Mouse (Mus musculus): Measurements from ENCODE around the gene Olfr976. TPM values are rescaled to one million over a fixed set of nuclear protein-coding genes. Genes with fewer than 3 reads are reported as not detected.

The Olfr976 gene
- polyA plus RNA-seq, 1 experiment from 2014 or later = not detected

- Histone ChIP-seq H3K4me1 (ENCODE audit: insufficient read depth) (no peaks in the 10 kb centered on the region), H3K9me3 (ENCODE audit: low read length) (no peaks in the 10 kb centered on the region), H3K36me3 (replicated peaks; ENCODE audit: insufficient read depth, low read length) (no peaks in the 10 kb centered on the region), H3K27me3 (ENCODE audit: insufficient read depth, low read length) (no peaks in the 10 kb centered on the region), H3K4me2 (ENCODE audit: low read depth, low read length) (no peak overlapping the region), H3K4me3 (ENCODE audit: low read depth, low read length) (no peak overlapping the region), H3K27ac (ENCODE audit: low read depth) (no peak overlapping the region), H3K9ac (replicated peaks) (no peak overlapping the region)
- TF ChIP-seq EP300 (IDR thresholded peaks at IDR 0.05; ENCODE audit: low read depth) (no peak), CTCF (IDR thresholded peaks at IDR 0.05; ENCODE audit: low read depth) (no peak)
- DNase-seq = no peak
- 44% methylated on average over 3 of the region's 3 CpGs for WGBS (ENCODE audit: insufficient replicate concordance)
- ATAC-seq = peak; percentile 70
These were observed 51.0 kb downstream of the Olfr976 start for GRCm38 (mm10) chr9:39909939-39910338.

- H3K4me3 ChIP-seq (ENCODE audit: low read depth, low read length) = no peak within 1 kb of the TSS
- no peak within 1 kb of the TSS for H3K27ac ChIP-seq (ENCODE audit: low read depth)
- H3K36me3 ChIP-seq (replicated peaks; ENCODE audit: insufficient read depth, low read length) = no peaks in the 10 kb centered on the region
- H3K4me2 ChIP-seq (ENCODE audit: low read depth, low read length) = no peak within 1 kb of the TSS
- no peak within 1 kb of the TSS for H3K9ac ChIP-seq (replicated peaks)
- DNase-seq (no peak), ATAC-seq (no peak)
- WGBS (ENCODE audit: insufficient replicate concordance) = 60% methylated on average over 2 of the region's 2 CpGs
- no peaks in the 10 kb centered on the region for H3K4me1 ChIP-seq (ENCODE audit: insufficient read depth)
- no peak for TF ChIP-seq EP300 (IDR thresholded peaks at IDR 0.05; ENCODE audit: low read depth)
- TF ChIP-seq CTCF (IDR thresholded peaks at IDR 0.05; ENCODE audit: low read depth) = no peak
- no peaks in the 10 kb centered on the region for H3K27me3 ChIP-seq (ENCODE audit: insufficient read depth, low read length)
- H3K9me3 ChIP-seq (ENCODE audit: low read length) = no peaks in the 10 kb centered on the region
These were observed 53.9 kb downstream of the Olfr976 start, which contains the start of gene Olfr229 for GRCm38 (mm10) chr9:39907036-39907435. TSS of gene Olfr229 (plus strand) at chr9:39907336.

- ATAC-seq = peak; percentile 38; the same call in 1 of the 2 replicates
- TF ChIP-seq EP300 (IDR thresholded peaks at IDR 0.05; ENCODE audit: low read depth) (no peak), CTCF (IDR thresholded peaks at IDR 0.05; ENCODE audit: low read depth) (no peak)
- peak; percentile 20 for DNase-seq
These were observed 55.8 kb downstream of the Olfr976 start for GRCm38 (mm10) chr9:39905106-39905505.

More at GRCm38 (mm10) chr9:39905106-39905505, 55.8 kb downstream of the Olfr976 start:
- Histone ChIP-seq H3K27me3 (ENCODE audit: insufficient read depth, low read length) (no peaks in the 10 kb centered on the region), H3K4me3 (ENCODE audit: low read depth, low read length) (no peak overlapping the region), H3K4me2 (ENCODE audit: low read depth, low read length) (no peak overlapping the region), H3K27ac (ENCODE audit: low read depth) (no peak overlapping the region), H3K9me3 (ENCODE audit: low read length) (no peaks in the 10 kb centered on the region), H3K4me1 (ENCODE audit: insufficient read depth) (no peaks in the 10 kb centered on the region), H3K36me3 (replicated peaks; ENCODE audit: insufficient read depth, low read length) (no peaks in the 10 kb centered on the region), H3K9ac (replicated peaks) (no peak overlapping the region)
- WGBS (ENCODE audit: insufficient replicate concordance) = 34% methylated on average over 6 of the region's 6 CpGs

Other genes with a start within 250 kb of the Olfr976 start
- gene Olfr965, start 249.8 kb downstream of the Olfr976 start, polyA plus RNA-seq (2015; fragmentation: Nextera tagmentation; extraction: Ambion mirVana) = not detected in 2 replicates
- gene Olfr150, start 230.2 kb downstream of the Olfr976 start, polyA plus RNA-seq (2015; fragmentation: Nextera tagmentation; extraction: Ambion mirVana) = not detected in 2 replicates
- gene Olfr967, start 214.9 kb downstream of the Olfr976 start, polyA plus RNA-seq (2015; fragmentation: Nextera tagmentation; extraction: Ambion mirVana) = not detected in 2 replicates
- gene Olfr968, start 177.9 kb downstream of the Olfr976 start, polyA plus RNA-seq (2015; fragmentation: Nextera tagmentation; extraction: Ambion mirVana) = not detected in 2 replicates
- not detected in 2 replicates for gene Olfr969, start 170.2 kb downstream of the Olfr976 start, polyA plus RNA-seq (2015; fragmentation: Nextera tagmentation; extraction: Ambion mirVana)
- not detected in 2 replicates for gene Olfr970, start 152.3 kb downstream of the Olfr976 start, polyA plus RNA-seq (2015; fragmentation: Nextera tagmentation; extraction: Ambion mirVana)
- not detected in 2 replicates for gene Olfr971, start 124.3 kb downstream of the Olfr976 start, polyA plus RNA-seq (2015; fragmentation: Nextera tagmentation; extraction: Ambion mirVana)
- gene Olfr972, start 94.7 kb downstream of the Olfr976 start, polyA plus RNA-seq (2015; fragmentation: Nextera tagmentation; extraction: Ambion mirVana) = not detected in 2 replicates
- gene Olfr229, start 53.8 kb downstream of the Olfr976 start, polyA plus RNA-seq (2015; fragmentation: Nextera tagmentation; extraction: Ambion mirVana) = not detected in 2 replicates
- gene Olfr974, start 23.6 kb downstream of the Olfr976 start, polyA plus RNA-seq (2015; fragmentation: Nextera tagmentation; extraction: Ambion mirVana) = not detected in 2 replicates
- not detected in 2 replicates for gene Olfr975, start 9.1 kb downstream of the Olfr976 start, polyA plus RNA-seq (2015; fragmentation: Nextera tagmentation; extraction: Ambion mirVana)
- gene Olfr978, start 31.0 kb upstream of the Olfr976 start, polyA plus RNA-seq (2015; fragmentation: Nextera tagmentation; extraction: Ambion mirVana) = not detected in 2 replicates
- gene Olfr979, start 42.3 kb upstream of the Olfr976 start, polyA plus RNA-seq (2015; fragmentation: Nextera tagmentation; extraction: Ambion mirVana) = not detected in 2 replicates
- gene Olfr980, start 48.4 kb upstream of the Olfr976 start, polyA plus RNA-seq (2015; fragmentation: Nextera tagmentation; extraction: Ambion mirVana) = not detected in 2 replicates
- gene Olfr981, start 60.3 kb upstream of the Olfr976 start, polyA plus RNA-seq (2015; fragmentation: Nextera tagmentation; extraction: Ambion mirVana) = not detected in 2 replicates
- not detected in 2 replicates for gene Olfr982, start 112.7 kb upstream of the Olfr976 start, polyA plus RNA-seq (2015; fragmentation: Nextera tagmentation; extraction: Ambion mirVana)
- gene Olfr983, start 132.5 kb upstream of the Olfr976 start, polyA plus RNA-seq (2015; fragmentation: Nextera tagmentation; extraction: Ambion mirVana) = not detected in 2 replicates
- gene Olfr984, start 153.1 kb upstream of the Olfr976 start, polyA plus RNA-seq (2015; fragmentation: Nextera tagmentation; extraction: Ambion mirVana) = not detected in 2 replicates
- not detected in 2 replicates for gene Olfr985, start 169.1 kb upstream of the Olfr976 start, polyA plus RNA-seq (2015; fragmentation: Nextera tagmentation; extraction: Ambion mirVana)
- not detected in 2 replicates for gene Tmem225, start 187.0 kb upstream of the Olfr976 start, polyA plus RNA-seq (2015; fragmentation: Nextera tagmentation; extraction: Ambion mirVana)
- gene Olfr986, start 219.8 kb upstream of the Olfr976 start, polyA plus RNA-seq (2015; fragmentation: Nextera tagmentation; extraction: Ambion mirVana) = not detected in 2 replicates
- 0.60 and 0.78 TPM in 2 replicates for gene Zfp202, start 231.2 kb upstream of the Olfr976 start, polyA plus RNA-seq (2015; fragmentation: Nextera tagmentation; extraction: Ambion mirVana)